Mouse (Mus musculus): Measurements from ENCODE around the gene Rpl10a. TPM values are rescaled to one million over a fixed set of nuclear protein-coding genes. Genes with fewer than 3 reads are reported as not detected.
A peak's percentile ranks its signal among the peaks of the same experiment; 100 is the strongest.
"Not testable (repeated sequence)": the region's sequence is repeated elsewhere in the genome, so short reads cannot be mapped to it uniquely, and the experiment has no call there.

Rpl10a gene
- total RNA-seq, 2 experiments from 2014 or later = 359 to 375 TPM

DNA sequence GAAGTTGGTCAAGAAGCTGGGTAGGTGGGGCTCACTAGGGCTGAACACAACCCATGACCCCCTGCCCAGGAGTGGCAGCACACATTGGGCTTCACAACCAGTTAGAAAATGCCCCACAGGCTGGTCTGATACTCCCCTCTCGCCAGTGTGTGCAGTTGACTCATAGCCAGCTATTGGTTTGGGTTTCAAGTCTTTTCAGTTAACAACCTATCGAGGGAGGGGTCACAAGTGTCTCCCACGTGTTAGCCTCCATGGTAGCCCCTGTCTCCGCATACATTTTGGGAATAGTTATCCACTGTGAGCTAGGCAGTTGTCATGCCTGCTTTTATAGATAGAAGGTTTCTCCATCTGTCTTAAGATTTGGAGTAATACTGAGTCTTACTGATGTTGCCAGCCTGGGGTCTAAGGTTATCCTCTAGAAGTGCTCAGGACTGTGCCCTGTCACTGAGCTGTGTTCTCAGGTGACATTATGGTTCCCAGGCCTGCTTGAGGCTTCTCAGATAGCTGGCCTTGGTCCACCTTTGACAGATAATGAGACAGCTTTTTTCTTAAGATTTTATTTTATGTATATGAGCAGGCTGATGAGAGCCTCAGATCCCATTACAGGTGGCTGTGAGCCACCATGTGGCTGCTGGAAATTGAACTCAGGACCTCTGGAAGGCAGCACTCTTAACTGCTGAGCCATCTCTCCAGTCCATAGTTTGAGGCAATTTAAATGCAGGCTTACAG, 1.4 kb downstream of the Rpl10a start:
- intact Hi-C loops (cut with DNase I) = no loop called here
- DNase-seq (ENCODE audit: low spot score) = no peak

DNA sequence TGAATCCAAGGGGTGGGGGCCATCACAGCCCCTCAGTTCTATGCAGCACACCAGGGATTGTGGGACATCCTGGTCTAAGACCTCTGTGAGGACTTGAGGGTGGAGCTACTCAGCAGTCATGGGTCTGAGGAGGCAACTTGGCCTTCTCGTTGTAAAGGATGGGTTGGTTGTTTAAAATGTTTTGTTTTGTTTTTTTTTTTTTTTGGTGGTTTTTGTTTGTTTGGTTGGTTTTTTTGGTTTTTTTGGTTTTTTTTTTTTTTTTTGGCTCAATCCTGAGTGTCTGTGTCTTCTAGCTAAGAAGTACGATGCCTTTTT, 1.9 kb downstream of the Rpl10a start:
- intact Hi-C loops (cut with DNase I) = no loop called here
- no peak for DNase-seq (ENCODE audit: low spot score)

- intact Hi-C loops (cut with DNase I); DNase-seq (ENCODE audit: low spot score): not testable (repeated sequence)
These were observed 2.3 kb downstream of the Rpl10a start for GRCm38 (mm10) chr17:28330590-28330989.

DNA sequence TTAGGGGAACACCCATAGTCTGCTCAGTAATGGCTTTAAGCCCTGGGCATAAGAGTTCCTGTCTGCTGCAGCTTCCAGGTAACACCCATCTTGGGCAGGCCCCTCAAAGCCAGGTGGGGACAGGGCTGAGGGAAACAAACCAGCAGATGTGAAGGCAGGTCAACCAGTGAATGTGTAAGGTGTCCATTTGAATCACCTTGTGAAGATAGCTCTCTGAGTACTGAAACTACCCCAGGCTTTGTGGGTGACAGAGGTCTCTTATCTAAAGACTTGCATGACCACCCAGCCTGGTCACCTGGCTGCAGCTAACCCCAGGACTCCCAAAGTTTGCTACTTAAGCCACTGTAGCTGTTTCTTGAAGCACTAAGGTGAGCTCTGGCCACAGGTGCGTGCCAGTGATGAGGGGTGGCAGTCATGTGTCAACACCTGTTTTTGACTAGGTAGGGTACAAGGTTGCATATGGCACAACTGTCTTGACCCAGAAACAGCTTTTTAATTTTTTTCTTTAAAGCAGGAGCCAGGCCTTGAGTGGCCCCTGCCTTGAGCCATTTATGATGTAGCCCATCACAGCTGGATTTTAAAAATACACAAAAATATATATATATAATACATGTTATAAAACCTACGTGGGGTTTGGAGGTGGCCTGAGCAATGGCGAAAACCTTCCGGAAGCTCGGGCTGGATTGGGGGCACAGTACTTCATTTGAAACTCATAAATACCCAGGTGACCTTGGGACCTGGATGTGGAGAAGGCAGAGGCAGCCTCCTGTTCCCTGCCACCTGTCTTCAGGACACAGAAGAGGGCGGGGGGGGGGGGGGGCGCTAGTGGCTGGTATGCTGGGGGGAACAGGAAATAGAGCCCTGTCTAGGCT, 3.2 kb downstream of the Rpl10a start:
- intact Hi-C loops (cut with DNase I) = no loop called here
- DNase-seq (ENCODE audit: low spot score) = no peak

- intact Hi-C loops (cut with DNase I) = no loop called here
- DNase-seq (ENCODE audit: low spot score) = no peak
These were observed 4.0 kb downstream of the Rpl10a start for GRCm38 (mm10) chr17:28332113-28332914.

- intact Hi-C loops (cut with DNase I) = no loop called here
- DNase-seq (ENCODE audit: low spot score) = no peak
These were observed 4.8 kb downstream of the Rpl10a start for GRCm38 (mm10) chr17:28332915-28333546.

- intact Hi-C loops (cut with DNase I) = no loop called here
- DNase-seq (ENCODE audit: low spot score) = no peak
These were observed 7.0 kb downstream of the Rpl10a start for GRCm38 (mm10) chr17:28335267-28335666.

GRCm38 (mm10) chr17:28337547-28337946, 9.3 kb downstream of the Rpl10a start:
- DNase-seq (ENCODE audit: low spot score) = no peak

GRCm38 (mm10) chr17:28340578-28340977, 12.3 kb downstream of the Rpl10a start:
- no peak for DNase-seq (ENCODE audit: low spot score)
- intact Hi-C loops (cut with DNase I) = no loop called here

More at GRCm38 (mm10) chr17:28337547-28337946, 9.3 kb downstream of the Rpl10a start:
- intact Hi-C loops (cut with DNase I) = no loop called here

DNA sequence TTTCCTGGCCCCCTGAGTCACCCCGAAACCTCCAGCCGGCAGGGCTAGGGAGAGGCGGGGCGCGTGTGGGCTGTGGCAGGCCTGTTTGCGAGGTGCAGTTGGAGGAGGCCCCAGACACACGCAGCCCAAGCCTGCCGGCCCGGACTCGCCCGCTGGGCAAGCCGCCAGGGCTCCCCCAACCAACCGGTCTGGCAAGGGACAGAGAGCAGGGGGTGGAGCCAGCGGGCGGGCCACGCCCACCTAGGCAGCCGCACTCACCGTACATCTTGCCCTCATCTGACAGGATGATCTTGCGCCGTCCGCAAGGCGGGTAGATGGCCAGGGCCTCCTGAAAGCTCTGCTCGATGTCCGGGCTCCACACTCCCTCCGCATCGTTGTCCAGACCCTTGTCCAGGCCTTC, 12.8 kb downstream of the Rpl10a start:
- intact Hi-C loops (cut with DNase I) = no loop called here

DNA sequence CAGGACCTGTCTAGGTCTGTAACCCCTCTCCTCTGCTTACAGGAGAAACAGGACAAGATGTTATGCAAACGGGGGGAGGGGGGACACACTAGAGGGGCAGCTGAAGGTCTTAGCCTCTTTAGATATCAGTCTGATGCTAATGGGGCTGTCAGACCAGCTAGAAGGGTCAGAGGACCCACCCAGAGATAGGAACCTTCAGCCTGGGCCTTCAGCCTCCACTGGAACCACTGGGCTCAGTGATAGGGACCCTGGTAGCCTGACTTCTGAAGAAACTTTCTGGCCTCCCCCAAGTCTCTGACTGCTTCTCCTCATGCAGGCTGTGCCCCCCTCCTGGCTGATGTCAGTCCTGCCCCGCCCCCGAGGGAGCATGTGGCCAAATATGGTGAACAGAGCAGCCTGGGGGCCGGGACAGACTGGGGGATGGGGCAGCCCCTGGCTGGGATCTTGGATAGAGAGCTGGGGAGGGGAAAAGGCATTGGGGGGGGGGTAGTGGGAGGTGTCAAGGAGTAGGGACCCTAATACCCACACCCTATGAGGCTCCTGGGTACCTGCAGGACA, 15.9 kb downstream of the Rpl10a start:
- DNase-seq (ENCODE audit: low spot score) = no peak

More for the DNA sequence above, 12.8 kb downstream of the Rpl10a start:
- DNase-seq (ENCODE audit: low spot score) = peak; percentile 66

GRCm38 (mm10) chr17:28344670-28345069, 16.4 kb downstream of the Rpl10a start:
- DNase-seq (ENCODE audit: low spot score) = no peak
- intact Hi-C loops (cut with DNase I) = no loop called here

More for the DNA sequence above, 15.9 kb downstream of the Rpl10a start:
- intact Hi-C loops (cut with DNase I) = no loop called here

DNA sequence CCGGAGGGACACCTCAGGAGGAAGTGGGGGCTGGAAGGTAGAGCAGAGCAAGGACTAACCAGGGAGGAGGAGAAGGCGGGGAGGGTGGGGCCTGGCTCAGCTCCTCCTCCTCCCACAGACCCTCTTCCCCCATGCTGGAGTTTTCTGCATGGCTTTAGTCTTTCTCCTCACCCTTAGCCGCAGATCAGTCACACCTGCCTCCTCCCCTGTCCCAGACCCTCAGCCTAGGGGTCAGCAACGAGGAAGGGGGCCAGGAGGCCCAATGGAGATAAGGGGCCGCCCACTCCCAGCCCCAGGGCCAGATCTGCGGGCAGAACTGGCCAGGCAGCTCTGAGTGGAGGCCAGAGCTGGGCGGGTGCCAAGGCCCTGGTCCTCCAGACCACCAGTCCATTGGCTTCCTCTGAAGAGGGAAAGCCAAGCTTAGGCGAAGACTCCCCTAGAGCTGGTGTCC, 17.0 kb downstream of the Rpl10a start:
- intact Hi-C loops (cut with DNase I) = no loop called here
- no peak for DNase-seq (ENCODE audit: low spot score)

- intact Hi-C loops (cut with DNase I) = no loop called here
- no peak for DNase-seq (ENCODE audit: low spot score)
These were observed 17.6 kb downstream of the Rpl10a start for GRCm38 (mm10) chr17:28345882-28346281.

DNA sequence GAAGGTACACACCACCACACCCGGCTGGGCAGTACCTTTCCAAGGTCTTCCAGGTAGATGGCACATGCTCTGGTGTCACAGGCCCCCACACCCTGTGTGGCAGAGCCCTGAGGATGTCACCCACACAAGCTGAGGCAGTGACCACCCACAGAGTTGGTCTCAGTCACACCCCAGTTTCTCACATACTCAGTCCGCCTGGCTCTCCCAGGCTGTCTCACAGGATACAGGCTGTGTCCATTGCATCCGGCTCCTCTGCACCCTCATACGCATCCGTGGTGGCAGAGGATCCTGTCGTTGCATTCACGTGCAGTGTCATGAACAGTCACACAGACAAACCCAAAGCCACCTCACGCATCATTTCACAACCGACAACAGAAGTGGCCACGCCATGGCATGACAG, 19.1 kb downstream of the Rpl10a start:
- DNase-seq (ENCODE audit: low spot score) = no peak
- intact Hi-C loops (cut with DNase I) = no loop called here

DNA sequence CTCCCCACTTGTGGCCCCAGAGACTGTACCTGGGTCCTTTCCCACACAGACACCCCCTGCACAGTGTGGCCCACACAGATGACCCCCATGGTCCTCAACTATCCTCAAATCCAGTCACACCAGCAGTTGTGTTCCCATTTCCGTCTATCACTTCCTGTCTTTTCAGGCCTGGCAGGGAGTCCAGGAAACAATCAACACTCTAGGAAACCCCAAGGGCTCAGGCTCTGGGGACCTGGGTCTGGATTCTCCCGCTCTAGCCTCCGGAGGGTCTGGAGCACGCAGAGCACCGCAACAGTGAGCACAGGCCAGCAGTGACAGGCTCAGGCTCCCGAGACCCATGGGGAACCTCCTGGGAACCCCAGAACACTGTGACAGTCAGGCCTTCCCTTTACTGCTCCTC, 19.9 kb downstream of the Rpl10a start:
- DNase-seq (ENCODE audit: low spot score) = no peak
- intact Hi-C loops (cut with DNase I) = no loop called here

DNA sequence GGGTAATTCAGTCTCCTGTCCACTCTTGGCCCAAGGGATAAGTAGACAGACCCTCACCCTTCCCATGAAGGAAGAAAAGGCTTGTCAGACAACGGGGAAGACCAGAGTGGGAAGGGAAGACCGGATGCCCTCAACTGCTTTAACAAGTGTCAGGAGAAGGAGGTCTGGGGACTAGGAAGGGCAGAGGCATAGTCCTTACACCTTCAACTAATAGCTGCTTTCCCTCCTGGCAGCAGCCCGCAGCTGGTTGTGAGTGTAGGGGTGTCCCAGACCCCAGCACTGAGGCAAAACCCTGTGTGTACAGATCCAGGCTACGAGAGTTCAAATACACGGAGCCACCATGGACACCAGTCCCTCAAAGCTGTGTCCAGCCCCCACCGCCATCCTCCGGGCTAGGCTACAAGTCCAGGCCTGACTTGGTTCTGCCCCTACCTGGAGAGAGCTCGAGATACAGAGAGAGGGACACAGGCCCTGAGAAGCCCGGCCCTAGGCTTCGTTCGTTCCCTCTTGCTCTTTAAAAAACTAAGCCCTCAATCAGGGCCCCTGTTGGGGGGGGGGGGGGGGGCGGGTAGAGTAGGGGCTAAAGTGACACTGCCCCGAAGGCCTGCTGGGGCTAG, 21.1 kb downstream of the Rpl10a start:
- intact Hi-C loops (cut with DNase I) = no loop called here
- no peak for DNase-seq (ENCODE audit: low spot score)

DNA sequence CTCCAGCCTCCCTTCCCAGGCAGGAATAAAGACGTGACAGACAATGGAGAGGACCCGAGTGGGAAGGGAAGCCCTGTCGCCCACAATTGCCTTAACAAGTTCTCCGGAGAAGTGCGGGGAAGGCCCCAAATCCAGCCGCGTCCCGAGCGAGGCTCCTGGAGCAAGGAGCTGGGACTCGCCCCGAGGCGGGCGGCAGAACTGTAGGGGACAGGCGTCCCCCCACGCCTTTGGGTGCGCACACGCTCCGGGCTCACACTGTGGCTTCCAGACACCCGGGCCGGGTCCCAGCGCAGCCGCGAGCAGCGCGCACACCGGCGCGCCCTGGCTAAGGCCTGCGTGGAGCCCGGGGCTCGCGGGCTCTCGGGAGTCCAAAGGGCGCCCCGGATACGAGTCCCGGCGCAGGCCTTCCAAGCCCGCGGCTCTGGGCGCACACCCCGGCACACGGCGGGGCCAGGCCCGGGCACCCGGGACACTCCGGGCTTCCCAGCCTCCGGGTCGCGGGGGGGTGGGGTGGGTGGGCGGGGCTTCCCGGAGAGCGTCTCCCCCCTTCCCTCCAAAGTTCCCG, 21.7 kb downstream of the Rpl10a start:
- DNase-seq (ENCODE audit: low spot score) = no peak
- intact Hi-C loops (cut with DNase I) = no loop called here

Measured in heart, postnatal 25 days (tissue).